Mouse (Mus musculus) bone marrow macrophage, adult 2 months (primary cell): ENCODE measurements around the gene Rnf208. TPM values are rescaled to one million over a fixed set of nuclear protein-coding genes. Genes with fewer than 3 reads are reported as not detected.

ENCODE experiments used
- H3K27ac ChIP-seq: 2 replicates; pipeline ENCODE4 v1.5.1; 2012; ENCODE audit warnings: low read depth, low read length; ENCODE audit not compliant: insufficient read depth
- H3K4me1 ChIP-seq: 2 replicates; pipeline ENCODE4 v1.6.1; 2012; ENCODE audit warnings: low read length; ENCODE audit not compliant: control insufficient read depth, insufficient read depth
- H3K4me3 ChIP-seq: 2 replicates; pipeline ENCODE4 v1.5.1; 2012; ENCODE audit warnings: mild to moderate bottlenecking, low read length, moderate library complexity; ENCODE audit not compliant: insufficient read depth
- CTCF ChIP-seq: IDR thresholded peaks from 2 replicates; pipeline ENCODE4 v1.5.1; 2012; ENCODE audit warnings: low read depth, mild to moderate bottlenecking, low read length, moderate library complexity
- POLR2A ChIP-seq: IDR thresholded peaks from 2 replicates; pipeline ENCODE4 v1.6.1; 2012; ENCODE audit warnings: mild to moderate bottlenecking, low read depth, low read length, borderline replicate concordance
- polyA plus RNA-seq: library from polyadenylated mRNA; stranded (reverse); fragments of >200 nt; gene quantifications from 2 replicates; pipeline ENCODE4 v1.2.4, GENCODE M21; 2012; ENCODE audit not compliant: missing spikeins, insufficient read depth, insufficient read length

Gene Rnf208
- polyA plus RNA-seq, 1 experiment, result 0.66 TPM

DNA sequence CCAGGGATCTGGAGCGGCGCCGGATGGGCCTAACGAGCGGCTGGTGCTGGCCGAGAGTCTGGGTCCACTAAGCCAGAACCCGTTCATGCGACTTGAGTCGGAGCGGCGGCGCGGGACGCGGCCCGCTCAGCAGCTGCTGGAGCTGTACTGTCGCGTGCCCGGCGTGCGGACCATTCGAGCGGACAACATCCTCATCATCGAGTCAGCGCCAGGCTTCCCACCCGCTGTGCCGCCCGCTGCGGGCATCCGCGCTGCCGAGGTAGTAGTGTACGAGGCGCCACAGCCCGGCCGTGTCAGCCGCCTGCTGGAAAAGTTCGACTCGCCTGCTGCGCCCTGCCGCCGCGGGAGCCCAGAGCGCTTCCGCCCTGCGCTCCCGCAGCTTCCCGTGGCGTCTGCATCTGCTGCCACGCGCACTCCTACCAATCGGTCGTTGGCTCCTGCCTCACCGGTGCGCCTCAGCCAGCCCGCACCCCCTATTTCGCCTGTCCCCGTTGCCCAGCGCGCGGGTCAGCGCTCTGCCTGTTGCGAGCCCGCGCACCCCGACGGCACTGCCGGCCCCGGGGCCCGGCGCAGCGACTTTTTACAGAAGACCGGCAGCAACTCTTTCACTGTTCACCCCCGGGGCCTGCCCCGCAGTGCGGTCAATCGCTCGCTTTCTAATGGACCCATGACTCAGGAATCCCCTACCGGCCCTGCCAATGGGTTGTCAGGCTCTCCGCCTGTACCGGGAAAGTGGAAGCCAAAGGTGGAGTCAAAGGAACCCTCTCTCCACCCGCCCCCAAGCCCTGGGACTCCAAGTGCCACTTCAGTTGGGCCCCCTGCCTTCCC, 21.0 kb downstream of the Rnf208 start:
- peak overlapping the region; percentile 89 for H3K4me3 ChIP-seq
- H3K4me1 ChIP-seq, result peaks cover 39% of the 10 kb centered on the region
- TF ChIP-seq POLR2A (no peak), CTCF (no peak)
- H3K27ac ChIP-seq, result peak overlapping the region; percentile 23

DNA sequence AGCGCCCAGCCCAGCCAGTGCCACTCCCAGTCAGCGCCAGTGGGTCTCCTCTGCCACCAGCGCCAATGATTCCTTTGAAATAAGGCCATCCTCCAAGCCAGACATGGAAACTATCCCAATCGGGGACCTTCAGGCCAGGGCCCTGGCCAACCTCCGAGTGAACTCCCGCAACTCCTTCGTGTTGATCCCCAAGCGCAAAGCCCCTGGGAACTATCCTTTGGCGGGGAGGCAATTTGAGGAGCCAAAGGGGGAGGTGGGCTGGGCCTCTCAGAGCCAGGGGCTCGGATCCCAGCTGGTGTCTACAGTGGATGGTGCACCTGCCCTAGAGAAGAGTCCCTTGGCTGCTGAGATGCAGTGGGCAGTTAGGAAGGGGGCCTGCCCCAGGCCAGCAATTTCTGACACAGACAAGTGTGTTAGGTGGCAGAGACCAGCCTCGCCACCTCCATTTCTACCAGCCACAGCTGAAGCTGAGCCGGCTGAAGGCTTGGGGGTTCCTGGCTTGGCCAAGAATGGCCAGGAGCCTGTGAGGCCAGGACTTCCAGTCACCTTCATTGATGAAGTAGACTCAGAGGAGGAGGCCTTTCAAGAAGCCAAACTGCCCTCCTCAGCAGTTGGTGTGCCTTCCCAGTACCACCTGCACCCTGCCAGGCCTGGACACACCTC, 21.7 kb downstream of the Rnf208 start:
- peak overlapping the region; percentile 89 for H3K4me3 ChIP-seq
- peaks cover 42% of the 10 kb centered on the region for H3K4me1 ChIP-seq
- H3K27ac ChIP-seq, result no peak overlapping the region
- TF ChIP-seq CTCF (no peak), POLR2A (no peak)

DNA sequence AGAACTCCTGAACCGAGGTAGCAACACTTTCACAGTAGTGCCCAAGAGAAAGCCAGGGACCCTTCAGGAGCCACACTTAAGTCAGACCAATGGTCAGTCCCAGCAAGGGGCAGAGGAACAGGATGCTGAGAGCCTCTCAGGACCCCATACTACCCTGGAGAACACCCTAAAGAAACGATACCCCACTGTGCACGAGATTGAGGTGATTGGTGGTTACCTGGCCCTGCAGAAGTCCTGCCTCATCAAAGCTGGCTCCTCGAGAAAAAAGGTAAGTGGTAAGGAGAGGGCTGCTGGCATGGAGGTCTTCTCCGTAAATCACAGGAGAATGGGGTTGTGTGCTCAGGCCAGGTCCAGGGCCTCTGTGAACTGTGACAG, 22.2 kb downstream of the Rnf208 start:
- Histone ChIP-seq H3K4me1 (peaks cover 45% of the 10 kb centered on the region), H3K27ac (no peak overlapping the region), H3K4me3 (peak overlapping the region; percentile 89)
- TF ChIP-seq POLR2A, result no peak
- no peak for TF ChIP-seq CTCF

DNA sequence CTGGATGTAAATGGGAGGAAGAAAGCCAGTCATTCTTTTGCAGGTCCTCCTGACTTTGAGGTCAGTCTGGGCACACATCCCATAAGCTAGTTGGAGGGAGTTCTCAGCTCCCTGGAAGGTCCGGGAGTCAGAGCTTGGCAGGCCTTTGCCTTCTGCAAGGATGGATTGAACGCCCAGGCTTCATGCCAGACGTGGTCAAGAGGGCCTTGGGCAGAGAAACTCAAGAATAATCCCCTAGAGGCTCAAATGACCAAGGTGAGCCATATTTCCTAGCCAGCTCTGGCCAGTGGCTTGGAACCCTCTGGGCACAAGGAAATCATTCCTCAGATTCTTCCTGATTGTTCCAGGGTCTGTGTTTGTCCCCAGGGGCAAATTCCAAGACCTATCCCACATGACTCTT, 22.8 kb downstream of the Rnf208 start:
- Histone ChIP-seq H3K4me3 (peak overlapping the region; percentile 89; the same call in 1 of the 2 replicates), H3K4me1 (peaks cover 45% of the 10 kb centered on the region), H3K27ac (no peak overlapping the region)
- TF ChIP-seq POLR2A (no peak), CTCF (no peak)

DNA sequence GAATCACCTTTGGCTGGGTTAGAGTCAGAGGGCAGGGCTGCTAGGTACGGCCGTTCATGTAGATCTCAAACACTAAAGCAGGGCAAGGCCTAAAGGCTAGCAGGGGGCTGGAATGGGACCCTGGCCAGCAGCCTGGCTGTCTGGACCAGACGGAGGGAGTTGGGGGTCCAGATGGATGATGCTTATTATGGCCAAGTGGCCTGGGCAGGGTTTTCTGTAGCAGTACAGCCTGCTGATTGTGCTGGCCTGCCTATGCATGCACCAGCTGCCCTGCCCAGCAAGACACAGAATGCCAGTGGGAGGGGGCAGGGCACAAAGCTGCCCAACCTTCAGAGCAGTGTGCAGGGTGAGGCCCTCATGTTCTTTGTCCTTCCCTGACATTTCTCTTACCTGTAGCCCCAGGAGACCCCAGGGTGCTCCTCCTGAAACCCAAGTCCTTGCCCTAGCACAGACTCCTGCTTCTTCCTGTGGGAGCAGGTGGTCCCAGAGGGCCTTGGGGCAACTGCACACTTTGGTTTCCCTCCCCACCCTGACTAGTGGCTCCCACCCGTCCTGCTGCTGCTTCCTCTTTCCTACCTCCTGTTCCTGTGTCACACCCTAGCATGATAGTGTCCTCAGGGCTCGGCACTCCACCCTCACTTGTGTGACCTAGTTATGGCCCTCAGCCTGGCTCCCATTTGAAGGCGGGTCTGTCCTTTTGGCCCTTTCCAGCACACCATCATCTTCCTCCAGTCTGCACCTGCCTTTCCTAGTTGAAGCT, 24.0 kb downstream of the Rnf208 start:
- no peak for TF ChIP-seq CTCF
- TF ChIP-seq POLR2A, result no peak
- Histone ChIP-seq H3K4me1 (peaks cover 49% of the 10 kb centered on the region), H3K27ac (peak overlapping the region; percentile 30), H3K4me3 (peak overlapping the region; percentile 35)

DNA sequence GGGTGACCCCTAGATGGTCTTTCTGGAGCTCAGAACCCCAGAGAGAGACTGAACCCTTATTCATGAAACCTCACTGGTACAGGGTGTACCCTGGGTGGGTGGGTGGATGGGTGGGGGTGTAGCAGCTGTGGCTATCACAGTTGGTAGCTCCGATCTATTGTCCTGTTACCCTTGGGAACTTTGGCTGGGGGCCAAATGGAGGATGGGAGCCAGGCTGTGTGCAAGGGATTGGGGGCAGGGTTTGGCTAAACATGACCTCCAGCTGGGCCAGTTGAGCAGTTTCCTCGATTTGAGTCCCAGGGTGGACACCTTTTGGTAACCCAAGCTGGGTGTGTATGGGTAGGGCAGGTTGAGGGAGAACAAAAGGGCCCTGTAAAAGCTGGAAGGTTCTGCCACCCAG, 24.7 kb downstream of the Rnf208 start:
- TF ChIP-seq CTCF (no peak), POLR2A (no peak)
- H3K27ac ChIP-seq, result no peak overlapping the region
- peaks cover 49% of the 10 kb centered on the region for H3K4me1 ChIP-seq
- peak overlapping the region; percentile 35 for H3K4me3 ChIP-seq

DNA sequence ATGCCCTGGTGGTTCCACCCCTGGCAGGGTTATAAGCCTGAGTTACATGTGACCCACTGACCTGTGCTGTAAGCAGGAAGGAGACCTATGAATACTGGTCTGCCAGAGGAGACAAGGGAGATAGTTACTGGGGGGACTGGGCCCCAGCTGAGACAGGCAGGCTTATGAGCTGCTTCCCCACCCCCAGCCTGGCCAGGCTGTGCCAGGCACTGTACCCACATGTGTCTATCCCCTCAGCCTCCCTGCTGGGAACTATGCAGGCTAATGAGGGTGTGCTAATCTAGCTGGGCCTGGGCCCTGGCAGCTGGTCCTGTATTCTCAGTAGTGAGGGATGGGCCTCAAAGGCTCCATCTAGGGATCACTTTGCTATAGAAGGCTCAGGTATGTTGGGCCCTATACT, 25.2 kb downstream of the Rnf208 start:
- Histone ChIP-seq H3K4me3 (no peak overlapping the region), H3K27ac (no peak overlapping the region), H3K4me1 (peaks cover 49% of the 10 kb centered on the region)
- no peak for TF ChIP-seq POLR2A

DNA sequence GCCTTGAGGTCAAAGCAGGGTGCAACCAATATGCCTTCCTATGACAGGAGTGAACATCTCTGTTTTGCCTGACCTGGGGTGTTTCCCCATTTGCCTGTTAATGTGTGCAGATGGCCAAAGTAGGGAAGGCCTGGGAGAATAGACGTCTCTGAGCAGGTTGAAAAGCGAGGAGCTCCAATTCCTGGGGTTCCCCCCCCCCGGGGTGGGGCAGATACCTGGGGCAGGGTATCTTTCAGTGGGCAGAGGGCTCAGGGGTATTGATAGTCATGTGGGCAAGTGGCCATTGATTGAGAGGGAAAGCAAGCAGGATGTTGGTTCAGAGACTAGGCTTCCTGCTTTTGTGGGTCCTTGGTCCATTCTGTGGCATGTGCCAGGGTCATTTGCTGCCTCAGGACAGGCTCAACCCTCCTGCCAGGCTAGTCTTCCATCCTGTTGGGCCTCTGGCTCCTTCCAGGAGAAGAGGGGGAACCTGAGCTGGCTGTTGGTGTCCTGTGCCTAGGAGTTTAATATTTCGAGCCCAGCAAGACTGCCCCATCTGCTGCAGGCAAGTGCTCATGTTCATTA, 25.8 kb downstream of the Rnf208 start:
- TF ChIP-seq CTCF (no peak; the same call in 1 of the 2 replicates), POLR2A (no peak)
- Histone ChIP-seq H3K4me3 (no peak overlapping the region), H3K4me1 (peaks cover 49% of the 10 kb centered on the region), H3K27ac (no peak overlapping the region)

DNA sequence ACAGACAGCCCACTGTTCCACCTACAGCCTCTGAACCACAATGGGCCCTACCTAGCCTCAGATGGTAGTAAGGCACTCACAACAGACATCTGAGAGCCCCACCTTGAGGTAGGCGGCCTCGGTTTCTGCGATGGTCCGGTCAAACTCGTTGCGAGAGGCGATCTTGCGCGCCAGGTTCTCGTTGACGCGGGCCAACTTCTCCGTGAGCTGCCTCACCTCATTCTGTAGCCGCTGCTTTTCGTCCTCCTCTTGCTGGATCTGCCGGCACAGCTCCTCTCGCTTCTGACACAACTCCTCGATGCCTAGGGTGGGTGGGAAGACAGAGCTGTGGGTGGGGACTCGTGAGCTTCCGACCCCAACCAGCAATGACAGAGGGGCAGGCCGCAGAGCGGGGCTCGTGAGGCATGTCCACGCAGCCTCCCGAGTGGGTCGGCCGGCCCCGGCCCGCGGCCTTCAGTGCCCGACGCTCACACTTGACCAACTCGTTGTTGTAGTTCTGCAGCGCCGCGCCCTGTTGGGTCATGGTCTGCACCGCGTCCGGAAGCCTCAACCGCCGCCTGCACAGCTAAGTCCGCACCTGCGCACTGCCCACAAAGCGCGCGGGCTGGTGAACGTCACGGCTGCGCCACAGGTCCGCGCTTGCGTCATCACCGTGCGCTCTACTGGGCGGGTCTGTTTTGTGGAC, 29.9 kb downstream of the Rnf208 start, which contains the start of the genes Ssna1 and Anapc2:
Gene Ssna1 (minus strand): TSS at position 612 of the 685 bp plus-strand sequence.
Gene Anapc2 (plus strand): TSS at position 652 of the 685 bp plus-strand sequence.
- TF ChIP-seq CTCF (no peak), POLR2A (peak; percentile 39; the same call in 1 of the 2 replicates)
- Histone ChIP-seq H3K4me1 (peaks cover 17% of the 10 kb centered on the region), H3K4me3 (peak within 1 kb of the TSS; percentile 81), H3K27ac (peak within 1 kb of the TSS; percentile 67)
